Mouse (Mus musculus): Measurements from ENCODE around the gene Lhx2.

Gene Lhx2

DNA sequence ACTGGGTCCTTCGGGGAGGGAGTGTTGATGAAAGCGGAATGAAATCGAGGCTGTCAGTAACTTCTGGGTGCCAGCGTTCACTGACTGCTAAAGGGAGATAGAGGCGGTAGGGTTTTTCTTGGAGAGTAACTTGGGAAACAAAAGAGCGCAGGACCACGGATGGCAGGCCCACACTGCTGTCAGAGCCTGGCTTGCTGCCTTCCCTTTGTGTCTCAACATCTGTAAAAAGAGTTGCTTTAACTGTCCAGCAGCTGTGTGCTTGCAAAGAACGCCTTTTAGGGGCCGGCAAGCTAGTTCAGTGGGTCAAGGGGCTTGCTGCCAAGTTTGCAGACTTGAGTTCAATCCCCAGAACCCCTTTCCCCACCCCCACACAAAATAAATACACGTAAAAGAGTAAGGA lies 20.1 kb downstream of the Lhx2 start:
- no peak for DNase-seq (ENCODE audit: low read depth, low spot score)

DNA sequence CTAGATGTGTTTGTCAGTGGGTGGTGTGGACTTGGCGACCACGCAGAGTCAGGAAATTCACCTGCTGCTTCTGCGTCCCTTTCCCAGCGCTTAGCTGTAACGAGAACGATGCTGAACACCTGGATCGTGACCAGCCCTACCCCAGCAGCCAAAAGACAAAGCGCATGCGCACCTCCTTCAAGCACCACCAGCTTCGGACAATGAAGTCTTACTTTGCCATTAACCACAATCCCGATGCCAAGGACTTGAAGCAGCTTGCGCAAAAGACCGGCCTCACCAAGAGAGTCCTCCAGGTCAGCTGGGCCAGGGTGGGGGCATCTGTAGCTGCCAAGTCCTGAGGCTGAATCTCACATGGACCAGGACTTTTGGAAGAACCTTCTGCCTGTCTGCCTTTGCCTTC lies 20.7 kb downstream of the Lhx2 start:
- DNase-seq (ENCODE audit: low read depth, low spot score): no peak

DNA sequence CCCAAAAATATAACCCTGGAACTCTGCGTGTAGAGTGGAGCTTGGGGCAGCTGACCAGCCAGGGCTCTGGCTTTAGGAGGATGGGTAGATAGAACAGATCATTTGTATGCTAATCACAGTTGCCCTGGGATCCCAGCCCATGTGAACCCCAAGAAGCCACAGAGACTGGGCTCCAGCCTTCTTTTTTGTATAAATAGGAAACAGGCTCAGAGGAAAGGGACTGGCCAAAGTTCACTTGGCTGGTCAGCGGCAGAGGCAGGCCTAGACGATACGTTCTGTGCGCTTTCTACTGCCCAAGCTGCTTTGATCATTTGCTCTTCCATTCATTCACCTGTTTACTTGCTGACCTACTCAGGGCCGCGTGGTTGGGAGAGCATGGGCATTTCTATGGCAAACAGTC lies 27.1 kb downstream of the Lhx2 start:
- no peak for DNase-seq (ENCODE audit: low read depth, low spot score)

DNA sequence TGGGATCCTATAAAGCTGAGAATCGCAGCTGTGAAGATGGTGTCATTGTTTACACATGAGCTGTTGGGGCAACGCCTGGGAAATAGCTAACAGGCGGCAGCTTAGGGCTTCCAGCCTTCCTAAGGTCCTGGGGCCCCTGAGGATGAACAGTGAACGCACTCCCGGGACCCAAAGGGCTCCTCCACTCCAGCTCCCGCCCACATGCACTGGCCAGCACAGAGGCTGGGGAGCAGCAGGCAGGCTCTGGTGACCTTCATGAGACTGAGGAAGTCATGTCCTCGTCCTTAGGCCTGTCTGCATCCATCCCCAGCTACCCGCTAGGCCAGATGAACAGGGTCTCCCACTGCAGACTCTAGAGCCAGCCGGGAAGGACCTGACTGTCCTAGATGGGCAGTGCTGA lies 27.9 kb downstream of the Lhx2 start:
- no peak for DNase-seq (ENCODE audit: low read depth, low spot score)

DNA sequence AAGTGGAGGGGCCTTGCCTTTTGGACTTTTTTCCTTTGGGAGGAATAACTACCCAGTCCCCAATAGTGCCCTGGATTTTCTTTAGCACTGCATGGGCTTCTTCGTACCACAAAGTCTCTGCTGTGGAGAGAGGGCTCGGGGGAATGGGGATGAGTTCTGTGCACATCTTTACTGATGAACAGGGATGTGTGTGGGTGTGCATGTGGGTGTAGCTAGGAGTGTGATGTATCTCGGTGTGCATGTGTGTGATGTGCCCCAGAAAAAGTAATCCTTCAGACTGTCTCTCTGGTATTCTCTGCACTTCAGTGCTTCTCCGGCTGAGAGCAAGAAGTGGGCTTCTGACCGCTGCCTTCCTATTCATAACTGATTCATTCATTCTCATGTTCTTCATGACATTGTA lies 28.8 kb downstream of the Lhx2 start:
- DNase-seq (ENCODE audit: low read depth, low spot score): no peak

DNA sequence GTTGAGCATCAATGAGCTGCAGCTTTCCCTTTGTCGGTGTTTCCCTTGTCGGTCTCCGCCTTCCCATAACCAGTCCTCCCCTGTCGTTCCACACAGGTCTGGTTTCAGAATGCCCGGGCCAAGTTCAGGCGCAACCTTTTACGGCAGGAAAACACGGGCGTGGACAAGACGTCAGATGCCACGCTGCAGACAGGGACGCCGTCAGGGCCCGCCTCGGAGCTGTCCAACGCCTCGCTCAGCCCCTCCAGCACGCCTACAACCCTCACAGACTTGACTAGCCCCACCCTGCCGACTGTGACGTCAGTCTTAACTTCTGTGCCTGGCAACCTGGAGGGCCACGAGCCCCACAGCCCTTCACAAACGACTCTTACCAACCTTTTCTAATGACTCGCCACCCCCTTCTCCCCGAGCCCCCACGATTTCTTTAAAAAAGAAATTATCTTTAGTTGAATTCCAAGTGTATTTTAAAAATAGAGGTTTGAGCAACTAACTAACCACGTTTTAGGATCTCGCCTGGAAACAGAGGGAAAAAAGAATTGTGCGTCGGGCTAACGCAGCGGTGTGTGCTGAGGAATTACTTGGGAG lies 29.8 kb downstream of the Lhx2 start:
- no peak for DNase-seq (ENCODE audit: low read depth, low spot score)

DNA sequence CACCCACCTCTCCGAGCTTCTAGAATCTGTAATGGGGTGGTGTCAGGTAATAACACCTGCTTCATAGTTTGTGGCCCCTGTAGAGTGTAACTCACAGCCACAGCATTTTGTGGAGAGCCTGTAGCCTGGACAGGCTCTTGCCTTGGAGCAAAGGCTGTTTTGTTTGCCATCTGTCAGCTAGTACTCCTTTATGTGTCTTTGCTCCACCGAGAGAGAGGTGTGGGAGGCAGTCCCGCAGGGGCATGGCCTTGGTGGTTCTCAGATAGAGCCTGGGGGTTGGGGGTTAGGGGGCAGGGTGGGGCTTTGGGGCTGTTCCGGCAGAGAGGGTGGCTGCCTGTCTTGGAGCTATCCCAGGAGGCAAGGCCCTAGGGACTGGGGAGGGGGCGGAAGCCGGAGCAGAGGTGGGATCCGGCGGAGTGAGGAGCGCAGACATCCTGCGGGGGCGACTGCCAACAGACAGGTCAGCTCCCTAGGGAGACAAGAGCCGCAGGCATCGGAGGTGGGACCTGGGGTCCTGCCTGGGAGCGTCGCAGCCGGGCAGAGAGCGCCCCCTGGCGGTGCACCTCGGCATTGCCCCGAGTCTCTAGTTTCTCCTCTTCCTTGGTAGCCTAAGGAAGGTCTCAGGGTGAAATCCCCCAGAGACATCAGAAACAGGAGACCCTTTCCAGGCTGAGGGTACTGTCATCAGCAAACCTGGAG lies 36.7 kb downstream of the Lhx2 start:
- DNase-seq (ENCODE audit: low read depth, low spot score): peak; percentile 59

DNA sequence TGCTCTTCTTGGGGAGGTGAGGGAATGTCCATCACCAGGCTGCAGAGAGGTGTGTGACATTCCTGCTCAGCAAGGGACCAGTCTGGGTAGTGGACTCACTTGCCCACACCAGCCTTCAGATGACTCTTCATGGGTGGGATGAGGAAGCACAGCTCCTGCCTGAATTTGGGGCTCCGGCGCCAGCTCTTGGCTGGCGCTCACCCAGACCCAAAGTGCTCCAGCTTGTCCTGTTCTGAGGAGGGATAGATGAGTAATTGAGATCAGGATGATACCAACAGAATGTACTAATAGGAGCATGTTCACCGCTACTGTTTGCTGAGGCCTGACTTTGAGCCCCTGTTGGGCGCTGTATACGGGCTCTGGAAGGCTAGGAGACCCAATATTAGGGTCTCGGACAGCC lies 38.2 kb downstream of the Lhx2 start:
- DNase-seq (ENCODE audit: low read depth, low spot score): no peak

DNA sequence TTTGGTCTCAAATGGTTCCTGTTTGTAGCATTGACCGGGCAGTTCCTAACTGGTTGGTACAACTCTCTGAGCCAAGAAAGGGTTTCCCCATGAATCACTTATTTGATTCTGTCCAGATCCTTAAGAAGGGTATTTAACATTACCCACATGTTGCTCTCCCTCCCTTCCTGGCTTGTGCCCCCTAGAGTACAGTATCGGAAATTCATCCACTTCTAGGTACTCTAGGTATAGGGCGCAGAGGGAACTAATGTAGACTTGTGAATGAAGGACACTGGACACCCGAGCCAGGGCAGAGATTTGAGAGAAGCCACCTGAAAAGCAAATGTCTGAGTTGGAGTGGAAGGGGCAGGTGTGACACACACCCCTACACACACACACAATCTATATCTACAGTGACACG lies 39.3 kb downstream of the Lhx2 start:
- DNase-seq (ENCODE audit: low read depth, low spot score): peak; percentile 60

DNA sequence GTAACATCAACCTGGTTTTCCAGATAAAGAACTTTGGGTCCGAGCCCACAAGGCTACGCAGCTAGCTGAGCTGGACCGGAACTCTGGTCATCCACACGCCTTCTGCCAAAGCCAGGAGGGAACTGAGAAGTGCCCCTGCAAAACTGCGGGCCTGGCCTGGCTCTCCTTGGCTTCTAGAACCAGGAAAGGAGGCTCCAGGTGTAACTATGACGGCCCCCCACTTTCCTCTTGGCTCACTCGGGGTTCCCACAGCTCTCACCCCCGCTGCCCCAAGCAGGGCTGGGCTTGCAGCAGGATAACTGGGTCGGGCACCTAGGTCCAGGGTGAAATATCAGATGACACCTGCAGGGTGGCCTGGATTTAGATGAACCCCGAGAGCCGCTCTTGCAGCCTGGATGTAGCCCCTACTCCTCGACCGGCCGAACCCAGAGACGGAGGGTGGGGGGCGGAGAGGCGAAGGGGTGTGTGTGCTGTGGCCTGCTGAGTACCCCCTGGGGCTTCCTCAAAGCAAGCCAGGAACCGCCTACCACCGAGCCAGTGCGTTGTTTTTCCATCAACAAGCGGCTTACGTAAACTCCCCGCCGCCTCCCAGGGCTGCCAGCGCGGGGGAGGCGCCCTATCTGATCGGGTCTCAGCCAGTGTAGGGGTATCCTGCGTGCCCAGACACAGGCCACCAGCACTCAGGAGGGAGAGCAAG lies 39.9 kb downstream of the Lhx2 start:
- DNase-seq (ENCODE audit: low read depth, low spot score): no peak

DNA sequence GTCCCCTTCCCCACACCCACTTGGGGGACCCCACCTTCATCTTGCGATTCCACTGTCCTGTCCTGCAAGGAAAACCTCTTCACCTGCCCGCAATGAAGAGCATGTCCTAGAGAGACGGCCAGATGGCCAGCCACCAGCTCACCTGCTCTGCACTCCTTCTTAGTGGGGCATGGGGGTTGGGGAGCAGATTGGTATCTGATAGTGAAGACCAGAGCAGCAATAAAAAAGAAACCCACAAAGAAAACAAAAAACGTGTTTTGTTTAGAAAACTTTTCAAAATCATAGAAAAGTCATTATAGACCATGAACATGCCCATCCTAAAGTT lies 40.4 kb downstream of the Lhx2 start:
- DNase-seq (ENCODE audit: low read depth, low spot score): no peak

DNA sequence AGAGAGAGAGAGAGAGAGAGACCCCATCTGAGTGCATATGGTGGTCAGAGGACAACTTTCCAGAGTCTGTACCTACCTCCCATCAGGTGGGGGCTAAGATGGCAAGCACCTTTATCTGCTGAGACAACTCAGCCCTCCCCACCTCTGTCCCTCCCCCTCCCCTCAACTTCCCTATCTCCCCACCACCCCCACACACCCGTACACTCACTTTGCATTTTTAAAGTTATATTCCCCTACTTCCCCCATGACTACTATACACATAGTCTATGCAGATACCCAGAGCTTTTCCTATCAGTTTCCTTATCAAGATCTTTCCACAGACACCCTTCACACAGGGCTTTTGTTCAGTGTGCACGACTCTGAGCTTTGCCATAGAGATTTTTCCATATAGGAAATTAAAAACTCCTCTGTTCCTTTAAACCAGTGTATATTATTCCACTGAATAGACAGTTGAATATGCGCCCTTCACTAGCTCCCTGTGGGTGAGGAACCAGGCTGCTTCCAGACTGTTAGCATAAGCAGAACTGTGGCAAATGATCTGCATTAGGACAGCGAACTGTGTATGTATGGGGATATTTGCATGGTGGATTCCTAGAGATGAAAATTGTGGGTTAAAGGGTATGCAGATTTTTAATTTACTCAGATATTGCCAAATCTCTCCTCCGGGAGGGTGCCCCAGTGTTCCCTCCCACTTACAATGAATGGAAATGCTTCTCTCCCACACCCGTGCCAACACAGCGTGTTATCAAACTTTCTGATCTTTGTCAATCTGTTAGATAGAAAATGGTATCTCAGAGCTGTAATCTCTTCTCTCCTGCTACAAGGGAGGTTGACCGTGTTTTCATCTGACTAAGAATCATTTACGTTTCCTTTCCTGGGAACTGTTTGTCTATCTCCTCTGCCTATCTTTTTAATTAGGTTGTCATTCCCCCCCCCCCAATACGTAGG lies 41.3 kb downstream of the Lhx2 start:
- no peak for DNase-seq (ENCODE audit: low read depth, low spot score)

DNA sequence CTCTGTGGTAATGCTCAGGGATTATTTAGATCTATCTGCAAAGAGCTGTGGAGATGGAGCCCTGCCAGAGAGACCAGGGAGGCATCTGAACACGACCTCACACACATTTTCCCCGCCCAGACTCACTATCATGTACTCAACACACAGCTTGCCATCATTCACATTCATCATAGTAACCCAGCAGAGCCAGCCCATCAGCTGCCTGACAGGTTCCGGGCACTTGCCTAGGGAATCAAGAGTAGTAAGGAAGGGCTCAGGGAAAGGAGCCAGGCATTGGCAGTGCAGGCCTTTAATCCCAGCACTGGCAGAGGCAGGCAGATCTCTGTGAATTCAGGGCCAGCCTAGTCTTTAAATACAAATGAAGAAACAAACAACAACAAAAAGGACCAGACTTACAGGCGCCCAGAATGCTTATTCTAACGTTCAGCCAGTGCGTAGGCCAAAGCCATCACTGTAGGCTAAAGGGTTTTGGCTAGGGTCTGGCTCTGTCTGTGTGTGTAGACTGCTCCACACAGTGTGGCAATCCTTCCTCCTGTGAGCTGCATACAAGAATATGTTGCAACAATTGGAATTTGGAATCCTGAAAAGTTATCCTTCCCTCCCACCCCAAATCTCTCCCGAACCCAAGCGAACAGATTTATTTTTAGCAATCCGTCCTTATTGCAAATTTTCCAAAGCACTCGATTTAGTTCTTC lies 48.6 kb downstream of the Lhx2 start:
- no peak for DNase-seq (ENCODE audit: low read depth, low spot score)

DNA sequence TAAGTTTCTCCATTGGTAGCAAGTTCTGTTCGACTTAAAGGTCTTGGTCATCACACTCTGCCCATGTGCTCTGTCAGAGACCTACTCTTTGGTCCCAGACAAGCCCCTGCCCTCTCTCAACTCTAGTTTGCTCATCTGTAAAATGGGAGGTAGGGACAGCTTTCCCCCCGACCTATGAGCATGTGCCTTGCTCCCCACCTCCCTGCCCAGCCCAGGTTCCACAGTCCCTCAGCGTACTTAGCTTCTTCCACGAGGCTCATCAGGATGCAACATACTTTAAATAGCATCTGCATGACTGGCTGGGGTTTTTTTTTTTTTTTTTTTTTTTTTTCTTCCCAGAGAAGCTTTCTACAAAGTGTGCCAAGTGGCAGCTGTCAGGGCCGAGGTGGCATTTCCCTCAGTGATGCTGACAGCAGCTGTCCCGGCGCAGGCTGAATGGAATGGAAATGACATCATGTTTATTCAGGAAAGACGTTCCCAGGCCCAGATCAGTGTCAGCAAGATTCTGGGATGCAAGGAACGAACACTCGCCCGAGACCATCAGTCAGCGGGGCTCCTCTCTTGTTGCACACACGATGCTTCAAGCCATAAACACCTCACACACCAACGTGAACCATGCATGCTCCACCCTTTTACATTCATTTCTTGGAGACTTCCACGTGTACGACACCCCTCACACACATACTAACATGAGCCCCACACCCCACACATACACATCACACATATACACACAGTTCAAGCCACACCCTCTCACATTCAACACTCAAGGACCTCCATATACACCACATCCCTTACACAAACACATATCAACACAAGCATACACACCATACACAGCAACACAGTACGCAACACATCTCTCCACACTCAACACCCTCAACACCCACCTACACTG lies 56.1 kb downstream of the Lhx2 start:
- DNase-seq (ENCODE audit: low read depth, low spot score): no peak

DNA sequence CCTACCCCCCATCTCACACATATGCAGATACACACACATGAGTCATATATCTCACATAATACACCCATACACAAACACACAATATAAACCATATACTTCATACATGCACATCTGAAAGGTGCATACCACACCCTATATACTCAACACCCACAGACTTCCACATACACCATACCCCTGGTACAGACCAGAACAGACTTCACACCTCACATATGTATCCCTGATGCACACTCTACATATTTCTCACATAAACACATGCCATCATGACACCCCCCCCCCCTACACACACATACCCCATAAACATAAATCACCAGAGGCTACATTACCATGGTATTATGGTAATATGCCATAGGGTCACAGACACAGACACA lies 56.8 kb downstream of the Lhx2 start:
- no peak for DNase-seq (ENCODE audit: low read depth, low spot score)

DNA sequence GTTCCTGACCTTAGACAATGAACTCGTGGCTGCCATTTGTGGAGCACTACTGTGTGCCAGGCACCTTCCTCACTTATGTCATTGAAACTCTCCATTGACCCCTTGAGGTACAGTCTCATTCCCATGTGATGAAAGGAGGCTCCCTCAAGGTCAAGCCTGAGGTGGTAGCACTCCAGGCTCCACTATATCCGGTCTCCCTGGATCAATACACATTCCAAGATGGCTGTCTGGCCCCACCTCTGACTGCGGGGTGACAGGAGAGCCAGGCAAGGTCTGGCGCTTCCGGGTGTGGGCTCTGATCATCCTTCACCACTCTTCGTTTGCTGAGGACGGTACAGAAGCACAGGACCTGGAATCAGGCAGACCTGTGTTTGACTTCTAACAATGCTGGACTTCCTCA lies 58.2 kb downstream of the Lhx2 start:
- no peak for DNase-seq (ENCODE audit: low read depth, low spot score)

DNA sequence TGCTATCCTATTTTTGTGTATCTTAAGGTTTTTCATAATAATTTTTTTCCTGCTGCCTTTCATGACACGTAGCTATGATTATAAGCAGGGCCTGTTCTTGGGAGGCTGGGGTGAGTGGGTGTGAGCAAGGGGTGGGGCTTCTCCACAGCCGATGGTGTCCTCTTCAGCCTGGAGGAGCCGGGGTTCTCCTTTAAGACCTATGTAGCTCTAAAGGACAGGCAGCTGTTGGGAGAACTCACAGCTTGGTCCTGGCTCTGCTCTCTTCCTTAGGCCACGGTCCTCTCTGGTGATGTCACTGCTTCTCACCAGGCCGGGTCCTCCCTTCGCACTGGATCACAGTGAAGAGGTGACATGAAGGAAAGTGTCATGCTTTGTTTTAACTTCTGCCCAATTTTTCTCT lies 58.8 kb downstream of the Lhx2 start:
- DNase-seq (ENCODE audit: low read depth, low spot score): no peak

DNA sequence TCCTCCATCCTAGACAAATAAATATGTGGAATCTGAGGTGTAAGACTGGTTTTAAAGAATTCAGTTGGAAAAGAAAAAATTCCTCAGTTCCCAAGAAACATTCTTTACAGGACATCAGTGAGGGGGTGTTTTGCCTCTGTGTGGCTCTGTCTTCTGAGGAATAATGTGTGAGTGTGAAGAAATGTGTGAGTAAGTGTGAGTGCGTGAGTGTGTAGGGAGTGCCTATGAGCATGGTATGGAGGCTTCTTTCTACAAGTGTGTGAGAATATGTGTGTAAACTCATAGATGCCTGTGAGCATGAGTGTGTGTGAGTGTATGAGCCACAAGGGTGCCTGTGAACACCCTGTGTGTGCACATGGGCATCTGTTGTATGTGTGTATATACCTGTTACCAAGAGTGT lies 63.5 kb downstream of the Lhx2 start:
- DNase-seq (ENCODE audit: low read depth, low spot score): no peak

DNA sequence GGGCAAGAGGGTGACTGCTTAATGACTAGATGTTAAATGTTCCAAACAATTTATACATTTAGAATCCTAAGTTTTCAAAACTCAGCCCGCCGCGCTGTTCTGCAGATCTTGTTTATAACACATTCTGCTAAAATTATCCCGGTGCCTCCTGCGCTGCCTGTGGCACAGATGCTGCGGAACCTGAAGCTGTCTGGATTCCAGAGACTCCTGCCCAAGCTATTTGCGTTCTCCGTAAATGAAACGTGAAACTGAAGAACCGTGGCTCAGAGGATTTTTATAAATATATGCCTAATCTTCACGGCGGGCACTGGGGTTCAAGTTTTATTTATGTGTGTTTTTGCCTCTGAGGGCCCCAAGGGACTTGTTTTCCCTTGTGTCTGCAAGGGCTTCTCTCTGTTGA lies 64.2 kb downstream of the Lhx2 start:
- no peak for DNase-seq (ENCODE audit: low read depth, low spot score)

DNA sequence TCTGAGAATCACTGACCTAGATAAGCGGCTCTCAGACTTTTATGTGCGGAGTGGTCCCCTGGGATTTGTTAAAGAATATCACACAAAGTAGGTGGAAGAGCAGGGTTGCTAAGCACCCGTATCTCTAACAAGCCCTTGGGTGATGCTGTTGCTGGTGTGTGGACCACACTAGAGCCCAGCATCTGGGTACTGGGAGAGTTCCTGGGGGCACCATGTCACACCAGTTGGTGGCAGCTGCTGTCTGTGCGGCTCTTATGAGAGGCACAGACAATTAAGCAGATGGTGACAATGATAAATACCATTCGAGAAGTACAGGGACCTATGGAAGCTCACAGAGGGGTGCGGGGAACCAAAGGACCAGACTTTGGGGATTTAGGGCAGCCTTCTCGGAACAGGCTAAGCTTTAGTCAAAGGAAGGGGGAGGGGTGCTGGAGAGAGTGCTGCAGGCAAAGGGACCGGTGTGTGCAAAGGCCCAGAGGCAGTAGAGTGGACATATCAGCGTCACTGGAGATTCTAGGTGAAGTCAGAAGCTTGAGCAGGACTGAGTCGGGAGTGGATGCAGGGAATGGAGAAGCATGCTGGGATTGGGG lies 65.0 kb downstream of the Lhx2 start:
- DNase-seq (ENCODE audit: low read depth, low spot score): no peak
